Mouse (Mus musculus) kidney, adult 2 months (tissue): Measurements from ENCODE around the gene Nfib.

Experiments used
- CTCF ChIP-seq: fragments of 200-500 bp; conservative IDR thresholded peaks from 2 replicates; pipeline ENCODE4 v1.5.1; 2011; ENCODE audit warnings: low read depth, mild to moderate bottlenecking, control low read depth, low read length, moderate library complexity, mixed read lengths; ENCODE audit not compliant: insufficient read depth, insufficient read length
- POLR2A ChIP-seq: fragments of 200-500 bp; IDR thresholded peaks from one replicate; pipeline ENCODE4 v1.6.1; 2011; ENCODE audit warnings: low read depth, low read length, control low read depth

GRCm38 (mm10) chr4:82587146-82587870 is 118.2 kb downstream of the Nfib start:
- TF ChIP-seq POLR2A, result no peak
- TF ChIP-seq CTCF, result no peak
